Mouse (Mus musculus) forebrain, postnatal 0 days (tissue): ENCODE measurements around the gene Adam10. TPM values are rescaled to one million over a fixed set of nuclear protein-coding genes. Genes with fewer than 3 reads are reported as not detected.

ENCODE experiments used
- ATAC-seq: fragments of 200-750 bp; cut with Nextera tagmentation; 2 replicates; pipeline ENCODE4 v1.8.0; 2017; ENCODE audit warnings: mild to moderate bottlenecking, moderate library complexity
- DNase-seq: peaks from one replicate; pipeline ENCODE4 v3.0.0-alpha.2; 2015
- H3K27ac ChIP-seq: fragments of 300-500 bp; sonication (generic); 2 replicates; pipeline ENCODE4 v1.5.1; 2014; ENCODE audit warnings: low read depth, mild to moderate bottlenecking, antibody characterized with exemption, low read length, moderate library complexity, mixed read lengths
- H3K27me3 ChIP-seq: fragments of 300-500 bp; sonication (generic); 2 replicates; pipeline ENCODE4 v1.6.1; 2014; ENCODE audit warnings: mild to moderate bottlenecking, low read length, mixed read lengths; ENCODE audit not compliant: insufficient read depth
- H3K36me3 ChIP-seq: fragments of 300-500 bp; sonication (generic); 2 replicates; pipeline ENCODE4 v1.6.1; 2014; ENCODE audit warnings: mild to moderate bottlenecking, moderate library complexity; ENCODE audit not compliant: insufficient read depth
- H3K4me1 ChIP-seq: fragments of 300-500 bp; sonication (generic); 2 replicates; pipeline ENCODE4 v1.6.1; 2014; ENCODE audit warnings: antibody characterized with exemption; ENCODE audit not compliant: insufficient read depth
- H3K4me2 ChIP-seq: fragments of 300-500 bp; sonication (generic); 2 replicates; pipeline ENCODE4 v1.6.1; 2014; ENCODE audit warnings: low read depth, mild to moderate bottlenecking, moderate library complexity
- H3K4me3 ChIP-seq: fragments of 300-500 bp; sonication (generic); 2 replicates; pipeline ENCODE4 v1.5.1; 2014; ENCODE audit warnings: low read depth, low read length, mixed read lengths
- H3K9ac ChIP-seq: fragments of 300-500 bp; sonication (generic); 2 replicates; pipeline ENCODE4 v1.6.1; 2014; ENCODE audit warnings: mild to moderate bottlenecking
- H3K9me3 ChIP-seq: fragments of 300-500 bp; sonication (generic); 2 replicates; pipeline ENCODE4 v1.6.1; 2016; ENCODE audit warnings: low read length
- CTCF ChIP-seq: sonication (generic); IDR thresholded peaks from 2 replicates; pipeline ENCODE4 v1.5.1; 2016; ENCODE audit warnings: antibody characterized with exemption, control low read depth, low read depth
- WGBS: fragments of 180-500 bp; shearing (Covaris S2); extraction: QIAGEN DNeasy Blood & Tissue Kit; methylation state at CpG from one replicate; pipeline ENCODE4 v1.1.7; 2014; 5-methylcytosine and 5-hydroxymethylcytosine counted together
- polyA plus RNA-seq: library from polyadenylated mRNA; unstranded; fragments of >200 nt; fragmentation: Nextera tagmentation; extraction: Ambion mirVana; gene quantifications from 2 replicates; pipeline ENCODE4 v1.2.1, GENCODE M21; 2015
- total RNA-seq: library from RNA; depleted of rRNA; stranded (reverse); fragments of >200 nt; gene quantifications from 2 replicates; pipeline ENCODE4 v1.2.3, GENCODE M21; 2014; rRNA removed

The Adam10 gene
- total RNA-seq (19.1 and 21.8 TPM in 2 replicates), polyA plus RNA-seq (38.1 and 47.1 TPM in 2 replicates)

DNA sequence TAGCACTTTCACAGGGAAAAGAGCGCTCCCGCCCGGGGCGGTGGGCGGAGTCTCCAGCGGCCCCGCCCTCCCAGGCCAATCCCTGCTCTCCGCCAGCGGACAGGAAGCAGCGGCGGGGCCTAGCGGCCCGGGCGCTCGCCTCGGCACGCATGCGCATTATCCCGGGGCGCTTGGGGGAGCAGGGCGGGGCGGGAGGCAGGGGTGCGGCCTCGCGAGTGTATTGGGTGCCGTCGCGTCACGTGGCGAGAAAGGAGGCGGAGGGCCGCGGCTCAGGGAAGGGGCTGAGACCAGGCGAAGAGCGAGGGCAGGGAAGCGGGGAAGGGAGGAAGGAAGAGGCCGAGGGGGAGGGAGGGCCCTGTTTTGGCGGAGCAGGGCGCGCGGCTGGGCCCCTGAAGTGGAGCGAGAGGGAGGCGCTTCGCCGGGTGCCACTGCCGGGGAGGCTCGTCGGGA, at the start of gene Adam10:
Gene Adam10, plus strand, starts transcription at position 316 of the 450 bp plus-strand sequence.
- DNase-seq = peak; percentile 99
- no peaks in the 10 kb centered on the region for H3K36me3 ChIP-seq
- no peaks in the 10 kb centered on the region for H3K9me3 ChIP-seq
- WGBS = 5% methylated on average over 44 of the region's 48 CpGs
- peak within 1 kb of the TSS; percentile 96 for H3K4me3 ChIP-seq
- peak within 1 kb of the TSS; percentile 97 for H3K27ac ChIP-seq
- peak within 1 kb of the TSS; percentile 90 for H3K9ac ChIP-seq
- peak within 1 kb of the TSS; percentile 69 for H3K4me2 ChIP-seq
- TF ChIP-seq CTCF = no peak
- 0 out of 2 replicates have a peak, but pooled peaks cover 5% of the 10 kb centered on the region for H3K4me1 ChIP-seq
- H3K27me3 ChIP-seq = no peaks in the 10 kb centered on the region
- peak; percentile 99 for ATAC-seq

DNA sequence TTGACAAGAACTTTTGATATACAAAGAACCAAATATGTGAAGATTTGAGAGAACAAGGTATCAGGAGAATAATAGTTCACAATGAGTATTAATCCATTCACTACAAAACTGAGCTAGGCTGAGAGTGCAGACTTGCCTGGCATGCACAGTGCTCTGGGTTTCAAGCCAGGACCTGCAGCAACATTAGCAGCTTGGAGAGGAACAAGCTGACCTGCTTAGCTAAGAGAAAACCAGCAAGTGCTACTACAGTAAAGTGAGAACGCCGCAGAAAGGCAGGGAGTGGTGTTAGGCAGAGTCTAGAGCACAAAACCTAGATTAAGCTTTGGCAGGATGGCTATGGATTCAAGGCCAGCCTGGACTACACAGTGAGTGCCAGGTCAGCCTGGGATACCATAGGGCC, 49.1 kb upstream of the Adam10 start:
- H3K9ac ChIP-seq = no peak overlapping the region
- H3K27ac ChIP-seq = no peak overlapping the region
- no peak for DNase-seq
- H3K27me3 ChIP-seq = no peaks in the 10 kb centered on the region
- no peak overlapping the region for H3K4me3 ChIP-seq
- no peak for ATAC-seq
- TF ChIP-seq CTCF = no peak
- H3K4me1 ChIP-seq = no peaks in the 10 kb centered on the region
- WGBS = 88% methylated on average over 2 of the region's 2 CpGs
- H3K4me2 ChIP-seq = no peak overlapping the region
- no peaks in the 10 kb centered on the region for H3K9me3 ChIP-seq
- no peaks in the 10 kb centered on the region for H3K36me3 ChIP-seq

DNA sequence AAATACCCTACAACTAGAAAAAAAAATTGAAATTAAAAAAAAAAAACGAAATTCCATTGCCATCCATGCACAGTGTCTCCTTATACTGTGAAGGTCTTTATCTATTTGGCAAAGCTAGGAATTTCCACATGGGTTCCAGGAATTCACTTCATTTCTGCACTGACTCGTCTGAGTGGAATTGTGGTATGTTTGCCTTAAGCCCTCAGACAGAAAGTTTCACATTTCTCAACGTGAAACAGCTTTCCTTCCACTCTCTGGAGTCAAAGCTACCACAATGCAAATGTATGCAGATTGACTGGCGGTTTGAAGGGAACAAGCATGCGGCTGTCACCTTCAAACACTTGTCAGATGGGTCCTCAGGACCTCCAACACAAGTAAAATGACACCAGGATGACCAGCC, 47.1 kb upstream of the Adam10 start:
- DNase-seq (no peak), ATAC-seq (no peak)
- Histone ChIP-seq H3K27me3 (no peaks in the 10 kb centered on the region), H3K36me3 (no peaks in the 10 kb centered on the region), H3K4me2 (no peak overlapping the region), H3K9me3 (no peaks in the 10 kb centered on the region), H3K9ac (no peak overlapping the region), H3K27ac (no peak overlapping the region), H3K4me3 (no peak overlapping the region), H3K4me1 (no peaks in the 10 kb centered on the region)
- 27% methylated on average over 5 of the region's 5 CpGs for WGBS
- TF ChIP-seq CTCF = no peak

DNA sequence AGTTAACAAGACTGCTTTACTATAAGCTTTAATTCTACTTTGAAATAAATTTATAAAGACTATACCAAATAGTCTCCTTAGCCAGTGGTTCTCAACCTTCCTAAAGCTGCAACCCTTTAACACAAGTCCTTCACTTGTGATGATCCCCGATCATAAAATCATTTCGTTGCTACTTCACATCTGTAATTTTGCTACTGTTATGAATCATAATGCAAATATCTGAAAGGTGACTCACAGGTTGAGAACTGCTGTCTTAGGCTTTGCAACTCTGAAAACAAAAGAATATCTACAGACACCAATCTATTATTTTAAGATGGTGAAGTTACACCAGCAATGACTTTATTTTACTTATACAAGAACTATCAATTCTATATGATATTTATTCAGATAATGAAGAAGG, 42.0 kb upstream of the Adam10 start:
- no peak for TF ChIP-seq CTCF
- H3K9ac ChIP-seq = no peak overlapping the region
- H3K27ac ChIP-seq = no peak overlapping the region
- H3K36me3 ChIP-seq = no peaks in the 10 kb centered on the region
- WGBS = 88% methylated on average over 2 of the region's 2 CpGs
- no peaks in the 10 kb centered on the region for H3K27me3 ChIP-seq
- H3K4me2 ChIP-seq = no peak overlapping the region
- H3K4me1 ChIP-seq = no peaks in the 10 kb centered on the region
- no peak for DNase-seq
- no peak overlapping the region for H3K4me3 ChIP-seq
- no peaks in the 10 kb centered on the region for H3K9me3 ChIP-seq
- no peak for ATAC-seq

DNA sequence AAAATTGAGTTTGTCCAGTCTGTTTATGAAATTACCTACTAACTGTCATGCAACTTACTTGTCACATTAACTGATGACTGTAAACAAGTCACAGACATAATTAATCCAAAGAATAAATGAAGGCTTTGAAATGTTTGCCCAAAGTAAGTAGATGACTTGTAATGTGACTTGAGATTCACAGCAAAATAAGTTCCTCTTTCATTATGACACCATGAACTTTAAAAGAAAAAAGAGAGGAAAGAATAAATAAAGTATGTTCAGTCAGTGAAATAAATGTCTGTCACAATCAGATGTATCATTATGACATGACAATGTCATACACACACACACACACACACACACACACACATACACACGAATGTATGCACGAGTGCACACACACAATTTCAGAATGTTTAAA, 28.5 kb upstream of the Adam10 start:
- 94% methylated on average over 2 of the region's 2 CpGs for WGBS

DNA sequence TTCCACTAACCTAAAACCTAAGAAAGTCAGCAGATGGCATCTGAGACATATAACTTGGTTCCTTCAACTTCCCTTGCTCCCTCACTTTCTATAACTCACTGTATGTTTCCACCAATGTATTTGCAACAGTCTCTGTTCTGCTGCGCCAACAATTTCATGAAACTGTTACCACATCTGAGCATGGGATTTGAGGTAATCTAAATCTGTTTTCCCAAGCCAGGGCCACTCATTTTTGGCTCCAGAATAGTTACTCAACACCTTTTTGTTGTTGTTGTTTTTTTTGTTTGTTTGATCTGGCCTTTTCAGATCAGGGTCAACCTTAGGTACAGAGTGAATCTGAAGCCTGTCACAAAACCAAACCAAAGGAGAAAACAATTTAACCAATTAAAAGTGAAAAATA, 27.8 kb upstream of the Adam10 start:
- DNase-seq (no peak), ATAC-seq (no peak)
- H3K9me3 ChIP-seq = no peaks in the 10 kb centered on the region
- no peak overlapping the region for H3K9ac ChIP-seq
- no peaks in the 10 kb centered on the region; the same call in 1 of the 2 replicates for H3K36me3 ChIP-seq
- TF ChIP-seq CTCF = no peak
- H3K27me3 ChIP-seq = no peaks in the 10 kb centered on the region
- H3K4me3 ChIP-seq = no peak overlapping the region
- H3K4me1 ChIP-seq = peaks cover 28% of the 10 kb centered on the region
- H3K27ac ChIP-seq = no peak overlapping the region
- WGBS = 92% methylated on average over 1 of the region's 1 CpGs
- H3K4me2 ChIP-seq = no peak overlapping the region

More for the DNA sequence above, 28.5 kb upstream of the Adam10 start:
- peaks cover 24% of the 10 kb centered on the region for H3K4me1 ChIP-seq
- H3K9ac ChIP-seq = no peak overlapping the region
- H3K36me3 ChIP-seq = no peaks in the 10 kb centered on the region; the same call in 1 of the 2 replicates
- no peak overlapping the region for H3K27ac ChIP-seq
- no peak for ATAC-seq
- no peak overlapping the region for H3K4me3 ChIP-seq
- no peak for DNase-seq
- H3K9me3 ChIP-seq = no peaks in the 10 kb centered on the region
- H3K4me2 ChIP-seq = no peak overlapping the region
- no peak for TF ChIP-seq CTCF
- no peaks in the 10 kb centered on the region for H3K27me3 ChIP-seq

DNA sequence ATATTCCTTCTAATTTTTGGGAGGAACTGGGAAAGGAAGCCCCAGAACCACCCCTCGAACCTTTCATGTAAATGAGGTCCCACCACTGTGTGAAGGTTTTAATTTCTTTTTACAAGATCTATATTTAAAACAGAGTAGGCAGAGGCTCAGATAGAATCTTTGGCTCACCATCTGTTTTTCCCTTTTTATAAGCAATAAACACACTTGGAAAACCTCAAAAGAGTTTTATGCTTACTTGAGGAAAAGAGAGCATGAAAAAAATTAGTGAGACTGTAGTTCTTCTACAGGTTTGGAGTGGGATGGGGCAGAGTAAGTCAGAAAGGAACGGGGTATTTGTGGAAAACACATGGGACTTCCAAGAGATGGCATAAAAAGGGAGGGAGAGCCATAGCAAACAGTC, 26.6 kb upstream of the Adam10 start:
- no peaks in the 10 kb centered on the region for H3K27me3 ChIP-seq
- TF ChIP-seq CTCF = no peak
- no peak overlapping the region for H3K4me3 ChIP-seq
- DNase-seq = no peak
- no peaks in the 10 kb centered on the region for H3K36me3 ChIP-seq
- no peak overlapping the region for H3K9ac ChIP-seq
- H3K4me2 ChIP-seq = no peak overlapping the region
- 69% methylated on average over 2 of the region's 2 CpGs for WGBS
- H3K4me1 ChIP-seq = peaks cover 28% of the 10 kb centered on the region
- H3K27ac ChIP-seq = no peak overlapping the region
- no peak for ATAC-seq
- no peaks in the 10 kb centered on the region for H3K9me3 ChIP-seq
